Mouse (Mus musculus) layer of hippocampus, adult 18-20 months (tissue): ENCODE measurements around the gene Ttc9. TPM values are rescaled to one million over a fixed set of nuclear protein-coding genes. Genes with fewer than 3 reads are reported as not detected.

Experiments
- DNase-seq, 2 experiments: peaks; one replicate each; pipeline ENCODE4 v3.0.0; 2022; ENCODE audit warnings: low spot score in 2 of 2
- total RNA-seq, 2 experiments: library from RNA; stranded (reverse); gene quantifications; 2 replicates each; pipeline ENCODE4 v1.2.3; 2021

The Ttc9 gene
- total RNA-seq, 2 experiments from 2014 or later: 38.8 to 44.5 TPM

DNA sequence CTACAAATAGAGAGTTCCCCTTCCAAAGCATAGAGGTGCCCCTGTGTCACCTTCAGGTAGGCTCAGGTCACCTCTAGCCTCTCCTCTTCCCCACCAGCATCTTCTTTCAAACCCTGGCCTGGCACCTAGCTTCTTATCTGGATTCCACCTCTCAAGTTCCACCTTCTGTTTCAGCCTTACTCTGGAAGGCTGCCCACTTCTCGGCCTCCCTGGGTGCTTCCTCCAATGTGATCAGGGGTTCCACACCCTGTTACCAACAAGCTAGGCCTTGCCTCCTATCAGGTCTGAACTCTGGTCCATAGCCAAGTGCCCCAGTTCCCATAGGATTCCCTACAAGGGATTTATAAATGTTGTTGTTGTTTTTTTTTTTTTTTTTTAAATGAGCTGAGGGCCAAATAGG, 26.3 kb downstream of the Ttc9 start:
- no peak for DNase-seq

DNA sequence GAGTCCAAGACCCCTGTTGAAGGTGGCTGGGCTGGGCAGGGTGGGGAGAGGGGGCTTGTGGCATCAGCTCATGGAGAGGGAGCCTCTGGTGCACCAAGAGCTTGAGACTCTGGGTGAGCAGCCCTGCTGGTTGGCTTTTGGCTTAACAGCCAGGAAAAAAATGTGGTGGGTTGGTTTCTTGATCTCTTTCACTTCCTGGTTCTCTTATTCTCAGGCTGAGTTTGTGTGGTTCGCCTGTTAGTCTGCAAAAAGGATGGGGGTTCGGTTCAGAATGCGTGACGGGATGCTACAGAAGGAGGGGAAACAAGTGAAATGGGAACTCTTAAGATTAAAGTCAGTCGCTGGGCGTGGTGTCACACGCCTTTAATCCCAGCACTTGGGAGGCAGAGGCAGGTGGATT, 27.0 kb downstream of the Ttc9 start:
- no peak for DNase-seq

DNA sequence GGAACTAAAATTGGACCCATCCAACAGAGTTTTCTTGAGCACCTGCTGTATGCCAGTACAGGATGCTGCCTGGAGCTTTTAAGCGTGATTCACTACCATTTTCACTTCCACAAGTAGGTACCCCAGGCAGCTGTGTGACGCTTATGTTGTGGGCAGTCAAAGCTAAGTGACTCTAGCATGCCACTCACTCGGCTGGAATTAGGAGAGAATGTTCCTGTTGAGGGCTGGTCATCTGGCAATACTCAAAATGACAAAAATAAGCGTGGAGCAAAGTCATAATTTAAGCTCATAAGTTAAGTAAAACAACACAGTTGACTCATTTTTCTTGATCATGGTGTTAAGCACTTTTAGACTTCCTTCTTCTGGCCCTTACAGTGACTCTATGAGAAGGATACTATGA, 31.0 kb downstream of the Ttc9 start:
- no peak for DNase-seq

- DNase-seq: no peak
Observed at GRCm38 (mm10) chr12:81663116-81663515, 32.1 kb downstream of the Ttc9 start.

DNA sequence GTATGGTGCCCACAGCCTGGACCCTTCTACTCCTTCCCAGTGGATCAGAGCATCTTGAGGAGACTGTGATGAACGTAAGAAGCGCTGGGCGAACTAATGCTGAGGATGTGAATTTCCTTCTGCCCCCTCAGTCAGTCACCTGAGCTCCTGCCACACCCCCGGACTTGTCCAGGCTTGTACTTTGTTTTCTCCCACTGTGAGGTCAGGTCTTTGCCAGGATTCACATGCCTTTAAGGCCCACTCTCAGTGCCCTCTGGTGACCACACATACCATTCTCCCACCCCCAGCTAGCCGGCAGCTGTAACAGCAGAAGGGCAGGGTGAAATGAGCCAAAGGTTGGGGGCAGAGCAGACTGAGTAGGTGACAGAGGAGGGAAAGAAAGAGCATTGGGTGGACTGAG, 32.9 kb downstream of the Ttc9 start:
- no peak for DNase-seq

GRCm38 (mm10) chr12:81668406-81668805, 37.4 kb downstream of the Ttc9 start:
- DNase-seq: no peak

GRCm38 (mm10) chr12:81675557-81675956, 44.5 kb downstream of the Ttc9 start:
- DNase-seq: no peak

DNA sequence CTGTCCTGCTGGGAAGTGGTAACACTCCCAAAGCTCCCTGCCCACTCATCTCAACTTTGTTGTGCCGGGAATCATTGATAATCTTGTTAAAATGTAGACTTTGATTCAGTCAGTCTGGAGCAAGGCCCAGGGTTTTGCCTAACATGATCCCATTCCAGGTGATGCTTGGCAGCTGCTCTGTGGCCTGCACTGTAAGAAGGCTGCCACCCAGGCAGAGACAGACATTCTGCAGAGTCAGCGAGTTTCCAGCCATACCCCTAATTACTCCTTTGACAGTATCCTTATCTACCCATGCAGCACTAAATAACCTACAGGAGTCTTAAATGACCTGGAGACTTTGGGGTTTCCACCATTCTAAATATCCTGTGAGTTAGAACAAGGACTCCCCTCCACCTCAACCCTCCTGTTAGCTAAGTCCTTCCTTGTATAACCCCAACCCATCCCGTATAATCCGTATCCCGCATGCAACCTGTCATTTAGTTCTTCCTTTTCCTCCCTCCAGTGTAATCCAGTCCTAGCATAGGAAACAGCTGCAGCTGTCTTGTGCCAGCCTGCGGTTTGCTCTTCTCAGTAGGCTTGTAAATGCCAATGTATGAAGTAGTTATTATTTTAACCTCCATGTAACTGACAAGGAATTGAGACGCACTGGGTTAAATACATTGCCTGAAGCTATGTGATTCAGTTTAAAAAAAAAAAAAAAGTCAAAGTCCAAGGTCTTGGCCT, 48.9 kb downstream of the Ttc9 start:
- no peak for DNase-seq

DNA sequence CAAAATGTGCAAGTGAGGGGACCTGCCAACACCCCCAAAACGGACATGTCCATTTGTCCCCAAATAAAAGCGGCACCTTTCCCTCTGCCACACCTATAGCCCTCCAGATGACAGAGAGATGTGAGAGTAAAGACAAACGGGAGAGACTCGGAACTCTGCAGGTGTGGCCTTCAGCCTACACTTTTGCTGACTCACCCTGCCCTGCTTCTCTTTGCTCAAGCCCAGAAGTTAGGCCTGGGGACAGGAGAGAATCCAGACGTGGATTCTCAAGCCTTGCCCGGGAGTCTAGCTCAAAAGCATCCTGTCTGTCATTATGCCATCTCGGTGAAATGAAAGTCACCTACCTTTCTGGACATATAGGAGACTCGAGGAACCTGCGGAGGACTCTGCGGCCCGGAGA, 52.3 kb downstream of the Ttc9 start:
- DNase-seq: no peak

DNA sequence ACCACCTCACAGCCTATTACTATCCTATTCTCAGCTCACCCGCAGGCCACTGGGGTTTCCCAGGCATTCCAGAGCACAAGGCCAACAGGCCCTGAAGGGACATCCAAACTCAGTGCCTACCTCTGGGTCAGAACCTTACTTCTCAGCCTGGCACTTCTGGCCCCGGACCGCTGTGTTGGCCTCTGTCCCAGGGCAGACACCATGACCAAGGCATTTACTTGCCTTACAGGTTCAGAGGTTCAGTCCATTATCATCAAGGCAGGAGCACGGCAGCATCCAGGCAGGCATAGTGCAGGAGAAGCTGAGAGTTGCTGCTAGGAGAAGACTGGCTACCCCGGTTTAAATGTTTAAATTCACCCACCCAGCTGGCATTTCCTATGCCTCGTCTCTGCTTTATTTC, 53.0 kb downstream of the Ttc9 start:
- no peak for DNase-seq

DNA sequence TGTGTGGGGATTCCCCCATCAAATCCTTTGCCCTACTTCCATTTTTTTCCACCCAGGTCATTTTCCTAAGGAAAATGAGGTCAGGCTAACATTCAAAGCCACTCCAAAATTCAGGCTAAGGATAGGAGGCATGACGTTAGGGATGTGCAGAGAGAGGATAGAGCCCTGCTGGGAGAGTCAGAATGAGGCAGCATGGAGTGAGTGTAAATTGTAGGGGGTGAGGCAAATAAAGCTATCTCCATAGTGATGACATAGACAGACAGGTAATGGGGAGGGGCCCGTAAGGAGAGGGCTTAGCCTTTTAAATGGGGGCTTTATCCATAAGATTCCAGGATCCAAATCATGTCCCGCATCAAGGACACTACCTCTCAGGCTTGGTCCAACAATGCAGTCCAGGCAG, 54.9 kb downstream of the Ttc9 start:
- DNase-seq: no peak

GRCm38 (mm10) chr12:81686406-81687117, 55.5 kb downstream of the Ttc9 start:
- no peak for DNase-seq

DNA sequence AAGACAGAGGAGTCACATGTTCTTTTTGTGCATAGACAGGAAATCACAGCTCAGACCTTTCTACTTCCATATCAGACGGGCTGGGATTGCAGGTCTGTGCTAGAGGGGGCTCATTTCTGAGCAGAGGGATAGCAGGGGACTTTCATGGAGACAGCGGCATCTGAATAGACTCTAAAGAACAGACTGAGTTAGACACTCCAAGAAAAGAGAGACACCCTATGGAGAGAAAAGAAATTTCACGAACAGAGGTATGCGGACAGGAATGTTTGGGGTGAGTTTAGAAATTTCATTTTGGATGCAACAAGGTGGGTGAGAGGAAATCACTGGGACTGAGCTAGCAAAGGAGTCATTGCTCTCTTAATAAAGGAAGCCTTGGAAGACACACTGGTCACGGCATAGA, 56.8 kb downstream of the Ttc9 start:
- no peak for DNase-seq

- DNase-seq: no peak
Observed at GRCm38 (mm10) chr12:81688537-81688936, 57.5 kb downstream of the Ttc9 start.

DNA sequence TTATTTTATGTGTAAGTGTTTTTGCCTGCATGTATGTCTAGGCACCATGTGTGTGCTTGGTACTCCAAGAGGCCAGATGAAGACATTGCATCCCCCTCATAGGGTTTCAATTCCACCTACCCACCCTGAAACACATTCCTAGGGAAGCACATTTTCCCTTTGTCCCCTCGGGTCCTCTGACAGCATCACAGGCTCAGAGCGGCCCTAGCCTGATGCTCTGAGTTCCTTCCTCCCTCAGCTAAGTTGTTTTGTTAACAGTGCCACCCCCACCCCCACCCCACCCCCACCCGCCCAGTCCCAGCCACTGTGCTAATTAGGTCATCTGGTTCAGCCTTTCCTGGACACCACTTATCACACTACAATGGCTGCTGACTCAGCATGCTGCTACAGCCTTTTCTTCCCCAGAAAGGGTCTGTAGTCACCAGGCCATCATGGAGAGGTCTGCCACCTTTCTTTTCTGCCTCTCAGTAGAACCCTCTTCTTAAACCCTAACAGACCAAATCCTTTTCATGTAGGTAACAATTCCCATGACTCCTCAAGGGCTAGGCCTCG, 58.5 kb downstream of the Ttc9 start:
- DNase-seq: no peak

- no peak for DNase-seq
Observed at GRCm38 (mm10) chr12:81690111-81690510, 59.1 kb downstream of the Ttc9 start.

- no peak for DNase-seq
Observed at GRCm38 (mm10) chr12:81690751-81691150, 59.7 kb downstream of the Ttc9 start.

DNA sequence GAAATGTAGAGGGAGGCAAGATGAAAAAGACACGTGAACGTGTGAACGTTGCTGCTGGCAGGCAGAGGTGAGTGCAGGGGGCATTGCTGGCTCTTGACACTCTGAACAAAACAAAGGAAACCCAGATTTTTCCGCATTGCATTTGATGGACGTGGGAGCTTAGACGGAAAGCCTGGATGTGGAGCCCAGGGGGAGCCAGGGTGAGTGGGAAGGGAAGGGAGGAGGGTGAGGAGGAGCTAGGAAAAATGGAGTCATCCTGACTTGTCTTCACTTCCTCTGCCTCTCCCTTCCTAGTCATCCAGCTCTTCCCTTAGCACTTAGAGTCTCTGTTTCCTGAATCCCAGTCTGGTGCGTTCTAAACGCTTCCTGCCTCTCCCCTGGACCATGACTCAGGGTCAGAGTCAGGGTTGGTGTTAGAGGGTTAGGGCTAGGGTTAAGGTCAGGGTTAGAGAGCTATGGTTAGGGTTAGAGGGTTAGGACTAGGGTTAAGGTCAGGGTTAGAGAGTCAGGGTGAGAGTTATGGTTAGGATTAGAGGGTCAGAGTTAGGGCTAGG, 60.2 kb downstream of the Ttc9 start:
- no peak for DNase-seq

DNA sequence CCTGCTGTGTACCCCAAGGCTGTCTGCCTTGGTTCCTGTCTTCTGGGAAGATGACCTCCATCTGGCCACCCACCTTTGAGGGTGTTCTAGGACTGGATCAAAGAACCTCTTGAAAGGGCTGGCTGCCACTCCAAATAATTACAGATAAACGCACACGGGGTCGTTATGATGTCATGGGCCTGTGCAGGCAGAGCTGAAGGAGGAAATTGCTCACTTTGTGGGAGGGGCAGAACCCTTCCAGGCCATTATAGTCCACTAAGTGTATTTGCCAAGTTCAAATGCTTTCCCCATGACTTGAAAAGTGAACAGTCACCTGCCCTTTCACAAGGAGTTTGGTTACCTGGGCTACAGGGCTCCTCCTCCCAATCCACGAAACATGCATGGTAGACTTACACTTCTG, 67.0 kb downstream of the Ttc9 start:
- no peak for DNase-seq

DNA sequence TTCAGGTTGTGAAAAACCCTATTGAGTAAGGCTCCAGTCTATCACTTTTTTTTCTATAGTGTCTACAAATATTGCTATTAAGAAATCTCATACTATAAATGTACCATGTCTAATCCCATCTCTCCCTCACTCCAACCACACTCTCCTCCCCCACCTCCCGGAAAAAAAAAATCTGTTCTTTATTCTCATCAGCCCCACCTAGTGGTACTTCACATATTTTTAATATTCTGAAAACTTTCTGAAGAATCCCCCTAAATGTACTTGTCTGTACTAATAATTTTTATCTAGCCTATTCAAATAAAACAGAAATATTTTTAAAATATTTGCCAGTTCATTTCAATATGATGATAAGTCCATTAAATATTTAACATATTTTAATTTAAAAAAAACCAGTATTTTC, 71.9 kb downstream of the Ttc9 start:
- peak in 1 of 2 experiments; percentile 17 for DNase-seq

- DNase-seq: no peak
Observed at GRCm38 (mm10) chr12:81712618-81713017, 81.6 kb downstream of the Ttc9 start.
